Mouse (Mus musculus) liver, embryonic 14.5 days (tissue): ENCODE data around the gene Arl15.

Experiments
- CTCF ChIP-seq: IDR thresholded peaks from 2 replicates; pipeline ENCODE4 v1.5.1; 2016; ENCODE audit warnings: antibody characterized with exemption, low read depth, control low read depth
- EP300 ChIP-seq: IDR thresholded peaks from 2 replicates; pipeline ENCODE4 v1.6.1; 2016; ENCODE audit warnings: antibody characterized with exemption, low read depth

GRCm38 (mm10) chr13:113775244-113776140 is 18.8 kb upstream of the Arl15 start:
- TF ChIP-seq CTCF (no peak), EP300 (no peak)
